Mouse (Mus musculus) left cerebral cortex, postnatal 14 days (tissue): ENCODE measurements at regions not wholly inside any gene's neighbourhood (a gene's known extent, or its start where the extent isn't known, plus 50 kb on each side); places are given as distances from the start of the nearest gene placed in this dataset.

Experiments used
- DNase-seq, 2 experiments: peaks; one replicate each; pipeline ENCODE4 v3.0.0; 2021 to 2022; ENCODE audit warnings: low spot score in 2 of 2, mixed read lengths in 1 of 2
- intact Hi-C: fragments of 180-260 bp; cut with DNase I; formaldehyde crosslinking; loops from one replicate; pipeline ENCODE4 v1.15.1; 2025

- intact Hi-C loops: no loop called here
- DNase-seq: no peak
Observed at GRCm38 (mm10) chr8:77842392-77843139, 118.3 kb upstream of the Ednra start.

GRCm38 (mm10) chr8:77843229-77843628 is 119.0 kb upstream of the Ednra start:
- no peak for DNase-seq

DNA sequence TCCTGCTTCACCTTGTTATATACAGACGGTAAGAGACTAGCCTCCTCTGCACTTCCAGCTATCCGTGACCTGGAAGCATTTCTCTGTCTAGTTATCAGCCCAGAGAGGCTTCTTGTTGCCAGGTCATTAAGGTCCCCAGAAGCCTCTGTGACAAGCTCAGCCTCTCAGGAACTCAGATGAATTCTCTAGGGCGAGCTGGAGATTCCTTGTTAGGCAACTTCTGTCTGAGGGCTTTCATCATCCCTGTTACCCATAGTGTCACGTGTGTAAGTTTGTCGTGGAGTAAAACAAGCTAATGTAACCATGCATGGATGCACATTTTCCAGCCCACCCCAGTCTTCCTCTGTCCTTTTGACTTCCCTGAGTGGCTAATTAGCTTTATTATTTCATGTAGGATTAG is 126.3 kb upstream of the Ednra start:
- intact Hi-C loops: no loop called here
- DNase-seq: no peak

More at GRCm38 (mm10) chr8:77843229-77843628, 119.0 kb upstream of the Ednra start:
- intact Hi-C loops: no loop called here

GRCm38 (mm10) chr8:77870264-77870663 is 146.0 kb upstream of the Ednra start:
- no peak for DNase-seq
- intact Hi-C loops: no loop called here

GRCm38 (mm10) chr8:77872771-77873170 is 148.5 kb upstream of the Ednra start:
- DNase-seq: no peak
- intact Hi-C loops: no loop called here

- DNase-seq: no peak
- intact Hi-C loops: no loop called here
Observed at GRCm38 (mm10) chr8:77919776-77920175, 195.5 kb upstream of the Ednra start.

DNA sequence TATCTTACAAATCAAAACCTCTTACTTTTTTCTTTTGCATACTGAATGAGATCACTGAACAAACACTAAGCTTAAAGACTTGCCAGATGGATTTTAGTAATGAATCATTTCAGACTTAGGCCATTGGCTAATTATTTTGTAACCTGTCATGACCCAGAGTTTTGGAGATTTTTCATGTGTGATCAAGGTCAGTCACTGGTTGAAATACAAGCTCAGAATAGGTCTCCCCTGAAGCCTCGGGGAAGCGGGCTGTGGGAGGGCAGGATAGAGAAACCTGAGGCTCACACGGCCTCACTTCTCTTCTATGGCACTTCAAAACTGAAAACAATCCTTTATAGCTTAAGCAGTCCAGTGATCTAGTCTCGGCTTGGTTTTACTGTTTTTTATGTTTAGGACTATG is 197.6 kb upstream of the Ednra start:
- intact Hi-C loops: no loop called here
- no peak for DNase-seq

- DNase-seq: no peak
- intact Hi-C loops: no loop called here
Observed at GRCm38 (mm10) chr8:77947702-77948101, 223.4 kb upstream of the Ednra start.

DNA sequence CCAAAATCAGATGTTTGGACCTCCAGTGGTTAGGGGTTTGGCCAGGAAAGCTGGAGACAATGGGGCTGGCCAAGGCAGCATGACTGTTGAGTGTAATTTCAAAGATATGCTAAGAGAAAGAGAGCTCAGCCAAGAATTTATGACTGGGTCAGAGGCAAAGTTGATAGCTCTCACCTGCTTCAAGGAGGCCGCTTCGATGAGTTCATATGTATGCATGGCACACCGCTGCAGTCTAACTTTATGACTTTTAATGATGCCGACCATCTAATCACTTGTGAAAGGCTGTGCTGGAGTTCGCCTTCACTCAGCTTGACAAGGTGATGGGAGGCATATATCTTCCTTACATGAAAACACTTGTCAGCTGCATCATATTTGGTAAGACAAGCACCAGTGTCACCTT is 225.4 kb upstream of the Ednra start:
- no peak for DNase-seq
- intact Hi-C loops: no loop called here

DNA sequence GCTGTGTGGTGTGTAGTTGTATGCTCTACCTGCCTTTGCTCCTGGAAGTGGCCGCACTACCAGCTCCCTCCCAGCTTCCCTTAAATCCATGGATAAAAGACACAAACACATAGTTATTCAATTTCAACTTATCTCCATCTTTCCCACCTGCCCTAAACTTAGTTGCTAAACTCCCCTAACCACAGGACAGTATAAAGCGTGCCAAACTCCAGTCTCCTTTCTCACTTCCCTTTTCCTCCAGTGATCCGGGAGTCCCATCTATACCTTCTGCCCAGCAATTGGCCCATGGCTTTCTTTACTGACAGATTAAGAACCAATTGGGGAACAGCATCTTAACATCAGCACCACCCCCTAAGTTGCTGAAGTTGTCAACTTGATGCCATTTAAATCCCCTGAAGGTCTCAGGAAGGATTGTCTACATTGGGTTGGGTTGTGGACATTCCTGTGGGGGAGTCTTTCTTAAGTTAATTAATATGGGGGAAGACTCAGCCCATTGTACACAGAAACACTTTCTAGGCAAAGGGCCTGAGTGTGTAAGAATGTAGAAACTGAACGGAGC is 234.6 kb upstream of the Ednra start:
- no peak for DNase-seq
- intact Hi-C loops: no loop called here

GRCm38 (mm10) chr8:77963102-77963698 is 238.9 kb upstream of the Ednra start:
- no peak for DNase-seq
- intact Hi-C loops: no loop called here

DNA sequence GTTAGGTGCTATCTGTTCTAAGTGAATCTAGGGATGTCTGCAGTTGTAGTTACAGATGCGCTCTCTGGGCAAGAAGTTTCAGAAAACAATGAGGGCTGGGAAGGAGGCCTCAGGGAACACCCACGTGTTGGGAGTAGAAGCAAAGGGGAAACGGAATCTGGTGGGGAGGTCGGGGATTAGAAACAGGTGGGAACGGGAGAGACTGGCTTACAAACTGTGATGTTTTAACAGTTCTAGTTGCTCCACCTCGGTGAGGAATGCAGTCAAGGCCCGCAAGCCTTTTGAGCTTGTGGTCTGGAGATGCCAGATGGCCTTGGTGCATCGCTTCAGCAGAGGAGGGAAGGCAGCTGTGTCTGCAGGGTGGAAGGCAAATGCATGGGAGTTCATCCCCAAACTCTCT is 242.7 kb upstream of the Ttc29 start:
- DNase-seq: no peak
- intact Hi-C loops: no loop called here

DNA sequence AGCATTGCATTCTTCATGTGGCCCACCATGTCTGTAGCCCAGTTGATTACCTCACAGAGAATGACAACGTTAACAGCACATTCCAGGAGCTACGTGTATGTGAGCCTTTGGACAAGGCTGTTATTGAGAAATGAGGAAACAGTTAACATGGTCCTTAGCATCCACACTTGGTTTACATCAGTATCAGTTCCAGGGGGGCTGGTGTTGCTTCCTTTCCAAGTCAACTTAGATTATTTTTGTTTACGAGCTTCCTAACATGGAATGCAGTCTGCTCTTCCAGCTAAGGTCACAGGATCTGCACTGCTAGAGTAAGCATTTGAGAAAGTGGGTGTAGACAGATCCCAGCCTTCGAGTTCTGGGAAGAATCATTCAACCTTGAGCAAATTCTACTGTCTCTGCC is 239.4 kb upstream of the Ttc29 start:
- intact Hi-C loops: no loop called here

GRCm38 (mm10) chr8:77979106-77979505 is 234.0 kb upstream of the Ttc29 start:
- intact Hi-C loops: no loop called here
- no peak for DNase-seq

More for the DNA sequence above, 239.4 kb upstream of the Ttc29 start:
- DNase-seq: no peak

GRCm38 (mm10) chr8:77980701-77981100 is 232.4 kb upstream of the Ttc29 start:
- intact Hi-C loops: no loop called here
- no peak for DNase-seq

- DNase-seq: no peak
- intact Hi-C loops: no loop called here
Observed at GRCm38 (mm10) chr8:77982031-77982430, 231.1 kb upstream of the Ttc29 start.

- intact Hi-C loops: no loop called here
- no peak for DNase-seq
Observed at GRCm38 (mm10) chr8:77983476-77983875, 229.6 kb upstream of the Ttc29 start.

GRCm38 (mm10) chr8:77987237-77987636 is 225.9 kb upstream of the Ttc29 start:
- intact Hi-C loops: no loop called here
- no peak for DNase-seq

GRCm38 (mm10) chr8:77988291-77989056 is 224.6 kb upstream of the Ttc29 start:
- intact Hi-C loops: no loop called here
- no peak for DNase-seq

DNA sequence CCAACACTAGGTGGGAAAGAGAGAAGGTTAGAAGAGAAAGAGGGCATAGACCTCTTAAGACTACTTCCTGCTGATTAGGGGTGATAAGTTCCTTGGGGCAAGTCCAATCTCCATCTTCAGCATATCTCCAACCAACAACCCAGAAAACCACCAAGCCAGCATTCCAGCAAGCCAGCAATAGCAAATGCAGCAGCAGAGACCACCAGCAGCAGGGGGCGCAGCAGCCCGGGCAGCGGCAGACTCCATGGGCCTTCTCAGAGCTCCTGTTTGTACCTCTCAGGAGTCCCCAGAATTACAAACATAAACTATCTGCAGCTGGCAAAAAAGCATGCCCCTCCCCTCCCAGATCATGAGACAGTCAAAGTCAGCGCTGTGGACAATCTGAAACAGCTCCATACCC is 222.0 kb upstream of the Ttc29 start:
- no peak for DNase-seq
- intact Hi-C loops: no loop called here
